Mouse (Mus musculus): ENCODE measurements at regions not wholly inside any gene's neighbourhood (a gene's known extent, or its start where the extent isn't known, plus 50 kb on each side); places are given as distances from the start of the nearest gene placed in this dataset.

- no peak overlapping the region for H3K4me3 ChIP-seq (ENCODE audit: low read depth, low read length)
- DNase-seq (no peak), ATAC-seq (ENCODE audit: insufficient read depth) (no peak)
- H3K9me3 ChIP-seq (ENCODE audit: low read depth, low read length) = no peaks in the 10 kb centered on the region
- no peak overlapping the region for H3K9ac ChIP-seq
- H3K4me2 ChIP-seq = no peak overlapping the region
- WGBS = 76% methylated on average over 8 of the region's 8 CpGs
- H3K4me1 ChIP-seq (ENCODE audit: insufficient read depth) = no peaks in the 10 kb centered on the region
- no peaks in the 10 kb centered on the region for H3K36me3 ChIP-seq (ENCODE audit: insufficient read depth)
- no peak for TF ChIP-seq CTCF (IDR thresholded peaks at IDR 0.05; ENCODE audit: low read depth)
- no peak overlapping the region for H3K27ac ChIP-seq (ENCODE audit: low read depth)
- no peaks in the 10 kb centered on the region for H3K27me3 ChIP-seq (ENCODE audit: insufficient read depth, low read length)
These were observed 230.1 kb upstream of the Arrdc3 start for GRCm38 (mm10) chr13:80652967-80653539.

GRCm38 (mm10) chr13:80666186-80666713 lies 216.9 kb upstream of the Arrdc3 start:
- Histone ChIP-seq H3K27me3 (ENCODE audit: insufficient read depth, low read length) (no peaks in the 10 kb centered on the region), H3K27ac (ENCODE audit: low read depth) (no peak overlapping the region), H3K9ac (no peak overlapping the region), H3K9me3 (ENCODE audit: low read depth, low read length) (no peaks in the 10 kb centered on the region), H3K4me1 (ENCODE audit: insufficient read depth) (no peaks in the 10 kb centered on the region), H3K4me3 (ENCODE audit: low read depth, low read length) (no peak overlapping the region), H3K4me2 (no peak overlapping the region), H3K36me3 (ENCODE audit: insufficient read depth) (no peaks in the 10 kb centered on the region)
- no peak for DNase-seq
- no peak for TF ChIP-seq CTCF (IDR thresholded peaks at IDR 0.05; ENCODE audit: low read depth)
- no peak for ATAC-seq (ENCODE audit: insufficient read depth)
- 68% methylated on average over 3 of the region's 3 CpGs for WGBS

- Histone ChIP-seq H3K4me3 (ENCODE audit: low read depth, low read length) (no peak overlapping the region), H3K9me3 (ENCODE audit: low read depth, low read length) (no peaks in the 10 kb centered on the region), H3K9ac (no peak overlapping the region), H3K36me3 (ENCODE audit: insufficient read depth) (no peaks in the 10 kb centered on the region), H3K27ac (ENCODE audit: low read depth) (no peak overlapping the region), H3K4me2 (no peak overlapping the region), H3K27me3 (ENCODE audit: insufficient read depth, low read length) (no peaks in the 10 kb centered on the region), H3K4me1 (ENCODE audit: insufficient read depth) (no peaks in the 10 kb centered on the region)
- no peak for TF ChIP-seq CTCF (IDR thresholded peaks at IDR 0.05; ENCODE audit: low read depth)
- ATAC-seq (ENCODE audit: insufficient read depth) = no peak
- no peak for DNase-seq
These were observed 193.3 kb upstream of the Arrdc3 start for GRCm38 (mm10) chr13:80689871-80690270.

- H3K4me2 ChIP-seq = no peak overlapping the region
- ATAC-seq (ENCODE audit: insufficient read depth) (peak; percentile 74; the same call in 1 of the 2 replicates), DNase-seq (peak; percentile 61)
- H3K36me3 ChIP-seq (ENCODE audit: insufficient read depth) = no peaks in the 10 kb centered on the region
- H3K4me1 ChIP-seq (ENCODE audit: insufficient read depth) = no peaks in the 10 kb centered on the region
- no peak for TF ChIP-seq CTCF (IDR thresholded peaks at IDR 0.05; ENCODE audit: low read depth)
- no peaks in the 10 kb centered on the region for H3K9me3 ChIP-seq (ENCODE audit: low read depth, low read length)
- H3K9ac ChIP-seq = no peak overlapping the region
- H3K4me3 ChIP-seq (ENCODE audit: low read depth, low read length) = no peak overlapping the region
- no peaks in the 10 kb centered on the region for H3K27me3 ChIP-seq (ENCODE audit: insufficient read depth, low read length)
- WGBS = 55% methylated on average over 4 of the region's 4 CpGs
- no peak overlapping the region for H3K27ac ChIP-seq (ENCODE audit: low read depth)
These were observed 192.4 kb upstream of the Arrdc3 start for GRCm38 (mm10) chr13:80690654-80691386.

- Histone ChIP-seq H3K9me3 (ENCODE audit: low read depth, low read length) (no peaks in the 10 kb centered on the region), H3K4me2 (no peak overlapping the region), H3K27ac (ENCODE audit: low read depth) (no peak overlapping the region), H3K27me3 (ENCODE audit: insufficient read depth, low read length) (no peaks in the 10 kb centered on the region), H3K4me3 (ENCODE audit: low read depth, low read length) (no peak overlapping the region), H3K36me3 (ENCODE audit: insufficient read depth) (no peaks in the 10 kb centered on the region), H3K9ac (no peak overlapping the region), H3K4me1 (ENCODE audit: insufficient read depth) (no peaks in the 10 kb centered on the region)
- no peak for DNase-seq
- no peak for TF ChIP-seq CTCF (IDR thresholded peaks at IDR 0.05; ENCODE audit: low read depth)
- ATAC-seq (ENCODE audit: insufficient read depth) = no peak
- 65% methylated on average over 1 of the region's 1 CpGs for WGBS
These were observed 187.5 kb upstream of the Arrdc3 start for GRCm38 (mm10) chr13:80695549-80696150.

GRCm38 (mm10) chr13:80709531-80710306 lies 173.5 kb upstream of the Arrdc3 start:
- Histone ChIP-seq H3K4me1 (ENCODE audit: insufficient read depth) (no peaks in the 10 kb centered on the region), H3K27me3 (ENCODE audit: insufficient read depth, low read length) (no peaks in the 10 kb centered on the region), H3K27ac (ENCODE audit: low read depth) (peak overlapping the region; percentile 36; the same call in 1 of the 2 replicates), H3K4me2 (no peak overlapping the region), H3K36me3 (ENCODE audit: insufficient read depth) (no peaks in the 10 kb centered on the region), H3K9me3 (ENCODE audit: low read depth, low read length) (no peaks in the 10 kb centered on the region), H3K9ac (no peak overlapping the region), H3K4me3 (ENCODE audit: low read depth, low read length) (no peak overlapping the region)
- TF ChIP-seq CTCF (IDR thresholded peaks at IDR 0.05; ENCODE audit: low read depth) = no peak
- ATAC-seq (ENCODE audit: insufficient read depth) (peak; percentile 74; the same call in 1 of the 2 replicates), DNase-seq (peak; percentile 34)
- 31% methylated on average over 9 of the region's 9 CpGs for WGBS
